In genomic region chr17:8639703-8640380, GRCm38 (mm10) we compare ENCODE assay signal across 14 mouse cellular contexts.
DNase-seq lines count a peak whose midpoint lies in the region; ATAC-seq and TF ChIP-seq lines count a peak whose summit lies in the region.
"Had no signal": no experiment of that assay in that cellular context is flagged by ENCODE, and none has a peak within 500 bp of the region (broad histone marks: within the 10 kb centered on the region; RNA-seq: fewer than 3 reads in every experiment).

No protein-coding gene starts in this region.

- no peak overlapping the region for H3K27ac ChIP-seq in intestine, postnatal 0 days (ENCODE audit: low read depth, low read length)
- H3K27ac ChIP-seq in intestine, embryonic 16.5 days (ENCODE audit: low read length), result no peak overlapping the region
- H3K27ac ChIP-seq in midbrain, postnatal 0 days (ENCODE audit: low read depth, low read length), result no peak overlapping the region
- H3K27ac ChIP-seq in midbrain, embryonic 16.5 days (ENCODE audit: low read length), result no peak overlapping the region
- H3K27ac ChIP-seq in MEL (ENCODE audit: control insufficient read depth, low read depth, low read length), result no peak overlapping the region
- H3K27ac ChIP-seq: embryonic facial prominence, embryonic 13.5 days; forebrain, embryonic 13.5 days; hindbrain, embryonic 13.5 days; limb, embryonic 15.5 days; lung, embryonic 15.5 days had no signal

- TF ChIP-seq EP300 in MEL (IDR thresholded peaks at IDR 0.05; ENCODE audit: low read depth in 1 of 2, low read length in 2 of 2), result no peak

- H3K9me3 ChIP-seq in intestine, postnatal 0 days (ENCODE audit: control insufficient read depth), result no peaks in the 10 kb centered on the region
- no peaks in the 10 kb centered on the region for H3K9me3 ChIP-seq in intestine, embryonic 16.5 days (ENCODE audit: control insufficient read depth, low read length)
- H3K9me3 ChIP-seq in midbrain, postnatal 0 days (ENCODE audit: low read length), result no peaks in the 10 kb centered on the region
- H3K9me3 ChIP-seq in midbrain, embryonic 16.5 days (replicated peaks; ENCODE audit: control insufficient read depth, low read length, poor library complexity, severe bottlenecking), result no peaks in the 10 kb centered on the region
- no peaks in the 10 kb centered on the region for H3K9me3 ChIP-seq in MEL (replicated peaks; ENCODE audit: insufficient read depth, low read length)
- H3K9me3 ChIP-seq: embryonic facial prominence, embryonic 13.5 days; forebrain, embryonic 13.5 days; heart, embryonic 12.5 days; hindbrain, embryonic 13.5 days; limb, embryonic 15.5 days; lung, embryonic 15.5 days had no signal

- no peak overlapping the region for H3K4me2 ChIP-seq in intestine, postnatal 0 days (replicated peaks; ENCODE audit: low read depth)
- no peak overlapping the region for H3K4me2 ChIP-seq in intestine, embryonic 16.5 days (ENCODE audit: low read depth, low read length)
- H3K4me2 ChIP-seq in midbrain, postnatal 0 days (ENCODE audit: low read depth, low read length, poor library complexity, severe bottlenecking), result no peak overlapping the region
- no peak overlapping the region for H3K4me2 ChIP-seq in midbrain, embryonic 16.5 days (ENCODE audit: low read length)
- H3K4me2 ChIP-seq: embryonic facial prominence, embryonic 13.5 days; forebrain, embryonic 13.5 days; heart, embryonic 12.5 days; hindbrain, embryonic 13.5 days; limb, embryonic 15.5 days; lung, embryonic 15.5 days had no signal

- H3K4me1 ChIP-seq in intestine, postnatal 0 days (replicated peaks; ENCODE audit: control insufficient read depth, insufficient read depth, low read length), result no peaks in the 10 kb centered on the region
- H3K4me1 ChIP-seq in intestine, embryonic 16.5 days (ENCODE audit: control insufficient read depth, insufficient read depth, low read length), result no peaks in the 10 kb centered on the region
- no peaks in the 10 kb centered on the region for H3K4me1 ChIP-seq in midbrain, postnatal 0 days (ENCODE audit: insufficient read depth, low read length)
- no peaks in the 10 kb centered on the region for H3K4me1 ChIP-seq in midbrain, embryonic 16.5 days (ENCODE audit: control insufficient read depth, insufficient read depth, low read length)
- no peaks in the 10 kb centered on the region for H3K4me1 ChIP-seq in MEL (ENCODE audit: control insufficient read depth in 1 of 2, insufficient read depth in 2 of 2, low read length in 2 of 2)
- H3K4me1 ChIP-seq: embryonic facial prominence, embryonic 13.5 days; forebrain, embryonic 13.5 days; heart, embryonic 12.5 days; hindbrain, embryonic 13.5 days; limb, embryonic 15.5 days; lung, embryonic 15.5 days had no signal

- 0 out of 2 replicates have a peak, but pooled peaks have one; percentile 14 for TF ChIP-seq CTCF in intestine, postnatal 0 days (IDR thresholded peaks at IDR 0.05; ENCODE audit: low read depth)
- peak; percentile 52 for TF ChIP-seq CTCF in midbrain, postnatal 0 days (IDR thresholded peaks at IDR 0.05)
- peak; percentile 14 to 45 (median 38); a peak in 4 of 6 replicates for TF ChIP-seq CTCF in MEL (IDR thresholded peaks at IDR 0.05 in 2 of 3, conservative IDR thresholded peaks at IDR 0.05 in 1 of 3; ENCODE audit: control insufficient read depth in 1 of 3, insufficient read depth in 1 of 3, low read depth in 2 of 3, low read length in 3 of 3, poor library complexity in 1 of 3, severe bottlenecking in 1 of 3)

- H3K4me3 ChIP-seq in intestine, postnatal 0 days (ENCODE audit: low read depth, low read length), result no peak overlapping the region
- H3K4me3 ChIP-seq in intestine, embryonic 16.5 days (ENCODE audit: low read length), result no peak overlapping the region
- H3K4me3 ChIP-seq in midbrain, postnatal 0 days (ENCODE audit: low read depth, low read length), result no peak overlapping the region
- H3K4me3 ChIP-seq in midbrain, embryonic 16.5 days (ENCODE audit: low read depth, low read length), result no peak overlapping the region
- H3K4me3 ChIP-seq in MEL (ENCODE audit: control insufficient read depth in 1 of 2, insufficient read depth in 1 of 2, low read depth in 2 of 2, low read length in 2 of 2), result no peak overlapping the region
- H3K4me3 ChIP-seq: embryonic facial prominence, embryonic 13.5 days; forebrain, embryonic 13.5 days; heart, embryonic 12.5 days; hindbrain, embryonic 13.5 days; limb, embryonic 15.5 days; lung, embryonic 15.5 days had no signal

- no peak overlapping the region for H3K9ac ChIP-seq in intestine, postnatal 0 days (ENCODE audit: low read depth, low read length)
- no peak overlapping the region for H3K9ac ChIP-seq in intestine, embryonic 16.5 days (ENCODE audit: low read depth, low read length)
- H3K9ac ChIP-seq in midbrain, postnatal 0 days (replicated peaks; ENCODE audit: low read length, poor library complexity, severe bottlenecking), result no peak overlapping the region
- no peak overlapping the region for H3K9ac ChIP-seq in midbrain, embryonic 16.5 days (ENCODE audit: low read depth, low read length)
- no peak overlapping the region for H3K9ac ChIP-seq in MEL (ENCODE audit: control insufficient read depth, low read depth, low read length, poor library complexity, severe bottlenecking)
- H3K9ac ChIP-seq: embryonic facial prominence, embryonic 13.5 days; forebrain, embryonic 13.5 days; heart, embryonic 12.5 days; hindbrain, embryonic 13.5 days; limb, embryonic 15.5 days; lung, embryonic 15.5 days had no signal

- H3K27me3 ChIP-seq in intestine, postnatal 0 days (replicated peaks; ENCODE audit: control insufficient read depth, insufficient read depth, low read length), result no peaks in the 10 kb centered on the region
- no peaks in the 10 kb centered on the region for H3K27me3 ChIP-seq in intestine, embryonic 16.5 days (replicated peaks; ENCODE audit: control insufficient read depth, insufficient read depth, low read length)
- no peaks in the 10 kb centered on the region for H3K27me3 ChIP-seq in midbrain, postnatal 0 days (ENCODE audit: insufficient read depth, low read length)
- H3K27me3 ChIP-seq in midbrain, embryonic 16.5 days (ENCODE audit: control insufficient read depth, insufficient read depth, low read depth, low read length), result no peaks in the 10 kb centered on the region
- peaks cover 0 to 2% of the 10 kb centered on the region in 2 experiments; a peak in 1 of 4 replicates for H3K27me3 ChIP-seq in MEL (ENCODE audit: control insufficient read depth in 1 of 2, insufficient read depth in 2 of 2, low read length in 2 of 2)
- H3K27me3 ChIP-seq: embryonic facial prominence, embryonic 13.5 days; forebrain, embryonic 13.5 days; limb, embryonic 15.5 days; lung, embryonic 15.5 days had no signal

- no peak for DNase-seq in midbrain, postnatal 0 days (ENCODE audit: low spot score)
- peak; percentile 5 for DNase-seq in MEL (ENCODE audit: low read depth, low spot score)
- peak; percentile 11 for DNase-seq in retina, postnatal 7 days (ENCODE audit: low read depth, low spot score)
- DNase-seq in left cerebral cortex, postnatal 10 days (ENCODE audit: extremely low spot score in 1 of 2, low spot score in 2 of 2), result no peak
- DNase-seq: right cerebral cortex, postnatal 14 days had no signal

- intact Hi-C loops in left cerebral cortex, postnatal 10 days (cut with DNase I), result no loop called here

- peak; percentile 40 for TF ChIP-seq RAD21 in MEL (IDR thresholded peaks at IDR 0.05; ENCODE audit: low read depth, low read length)

- H3K36me3 ChIP-seq in intestine, postnatal 0 days (ENCODE audit: control insufficient read depth, insufficient read depth), result no peaks in the 10 kb centered on the region
- H3K36me3 ChIP-seq in intestine, embryonic 16.5 days (ENCODE audit: control insufficient read depth, insufficient read depth, low read length), result no peaks in the 10 kb centered on the region
- H3K36me3 ChIP-seq in midbrain, postnatal 0 days (ENCODE audit: insufficient read depth, low read length), result no peaks in the 10 kb centered on the region
- no peaks in the 10 kb centered on the region for H3K36me3 ChIP-seq in midbrain, embryonic 16.5 days (ENCODE audit: control insufficient read depth, insufficient read depth, low read length)
- H3K36me3 ChIP-seq in MEL (ENCODE audit: control insufficient read depth in 1 of 2, insufficient read depth in 2 of 2, low read length in 2 of 2), result no peaks in the 10 kb centered on the region
- H3K36me3 ChIP-seq: embryonic facial prominence, embryonic 13.5 days; heart, embryonic 12.5 days; hindbrain, embryonic 13.5 days; limb, embryonic 15.5 days; lung, embryonic 15.5 days had no signal

- TF ChIP-seq POLR2A in MEL (IDR thresholded peaks at IDR 0.05; ENCODE audit: control insufficient read depth in 1 of 2, insufficient read depth in 1 of 2, low read depth in 1 of 2, low read length in 2 of 2, poor library complexity in 1 of 2), result no peak

- no peak for ATAC-seq in intestine, postnatal 0 days
- no peak for ATAC-seq in intestine, embryonic 16.5 days
- no peak for ATAC-seq in midbrain, postnatal 0 days (ENCODE audit: low FRiP score)
- no peak for ATAC-seq in midbrain, embryonic 16.5 days
- ATAC-seq: forebrain, embryonic 13.5 days had no signal

- H3K79me2 ChIP-seq in MEL (ENCODE audit: control insufficient read depth, insufficient read depth, low read length, poor library complexity), result no peaks in the 10 kb centered on the region

- 79% methylated on average over 12 of the region's 12 CpGs for WGBS in intestine, postnatal 0 days
- 78% methylated on average over 12 of the region's 12 CpGs for WGBS in intestine, embryonic 16.5 days
- 79% methylated on average over 12 of the region's 12 CpGs for WGBS in midbrain, postnatal 0 days
- WGBS in midbrain, embryonic 16.5 days, result 77% methylated on average over 12 of the region's 12 CpGs

TF ChIP-seq in MEL, 35 proteins besides CTCF, POLR2A, EP300 and RAD21:
- TF ChIP-seq POLR2AphosphoS5 (IDR thresholded peaks at IDR 0.05; ENCODE audit: borderline replicate concordance, low read depth, low read length) (no peak), SMC3 (IDR thresholded peaks at IDR 0.05; ENCODE audit: low read depth, low read length) (peak; percentile 53), E2F4 (IDR thresholded peaks at IDR 0.05; ENCODE audit: borderline replicate concordance, low read depth, low read length) (no peak), ZC3H11A (IDR thresholded peaks at IDR 0.05; ENCODE audit: low read depth, low read length) (0 out of 2 replicates have a peak, but pooled peaks have one; percentile 11)

Comparison
In these comparisons a context has a peak if more than half of its experiments do, and no peak if none do; other contexts are left out.
1. DNase-seq: peak in MEL (single experiment) and retina, postnatal 7 days (single experiment); none in midbrain, postnatal 0 days (single experiment) and left cerebral cortex, postnatal 10 days (0 of 2).
2. Peak in every context shown above with its lines, with median percentiles within 50 percentile points of each other: CTCF ChIP-seq.